Mouse (Mus musculus): Measurements from ENCODE around the gene Crip1.

DNA sequence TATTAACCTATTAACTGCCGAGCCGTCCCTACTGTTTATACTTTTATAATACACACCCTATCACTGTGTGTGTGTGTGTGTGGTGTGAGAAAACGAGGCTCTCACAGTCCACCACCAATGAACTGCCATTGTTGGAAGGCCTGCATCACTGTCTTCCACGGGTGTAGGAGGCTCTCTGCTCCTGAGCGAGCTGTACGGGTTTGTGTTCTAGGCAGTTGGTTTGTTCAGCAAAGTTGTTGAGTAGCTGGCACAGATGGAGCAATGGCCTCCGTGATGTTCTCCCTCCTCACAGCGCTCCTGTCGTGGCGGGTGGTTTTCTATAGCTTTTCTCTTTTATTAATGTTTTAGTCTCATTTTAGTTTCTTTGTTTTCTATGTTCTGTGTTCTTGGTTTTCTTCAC, 36.3 kb upstream of the Crip1 start:
- TF ChIP-seq CTCF (IDR thresholded peaks at IDR 0.05; ENCODE audit: control insufficient read depth, insufficient read depth, low read length) (no peak), POLR2A (IDR thresholded peaks at IDR 0.05; ENCODE audit: borderline replicate concordance, control insufficient read depth, low read depth, low read length) (no peak)
